Comparison of ENCODE assay signal across 20 mouse cellular contexts in the genomic region with DNA sequence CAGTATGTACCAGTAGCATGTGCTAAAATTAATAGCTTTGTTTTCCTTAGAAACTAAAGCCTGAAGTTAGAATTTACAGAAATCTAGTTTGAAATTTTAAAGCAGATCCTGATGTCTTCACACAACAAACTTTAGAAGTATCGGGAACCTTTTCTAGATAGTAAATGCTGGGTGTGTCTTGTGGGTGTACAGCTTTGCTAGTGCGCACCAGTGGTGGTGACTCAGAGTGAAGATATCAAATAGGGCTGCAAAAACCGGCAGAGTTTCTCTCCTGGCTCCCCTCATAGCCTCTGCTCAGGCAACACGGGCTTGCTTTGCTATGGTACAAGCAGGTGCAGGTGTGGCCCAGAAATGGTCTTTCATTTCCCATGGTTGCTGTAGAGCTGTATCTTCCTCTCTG.
"Had no signal": no experiment of that assay in that cellular context is flagged by ENCODE, and none has a peak within 500 bp of the region (broad histone marks: within the 10 kb centered on the region; RNA-seq: fewer than 3 reads in every experiment).

No protein-coding gene starts in this region.

- H3K9ac ChIP-seq: limb, embryonic 13.5 days; liver, embryonic 13.5 days; neural tube, embryonic 12.5 days; neural tube, embryonic 15.5 days; stomach, embryonic 15.5 days had no signal

- H3K9me3 ChIP-seq: limb, embryonic 13.5 days; liver, embryonic 13.5 days; neural tube, embryonic 12.5 days; neural tube, embryonic 15.5 days; stomach, embryonic 15.5 days had no signal

- H3K4me3 ChIP-seq: limb, embryonic 13.5 days; liver, embryonic 13.5 days; neural tube, embryonic 12.5 days; neural tube, embryonic 15.5 days; stomach, embryonic 15.5 days had no signal

- DNase-seq: kidney, adult 2 months; kidney, postnatal 4 days; left cerebral cortex, postnatal 4 days; liver; liver, embryonic 13.5 days; lung, adult 2 months; lung, postnatal 14 days; lung, postnatal 4 days; midbrain, embryonic 14.5 days; right cerebral cortex, adult 18-20 months; right cerebral cortex, postnatal 14 days; right cerebral cortex, postnatal 4 days had no signal

- H3K4me2 ChIP-seq: limb, embryonic 13.5 days; liver, embryonic 13.5 days; midbrain, embryonic 11.5 days; neural tube, embryonic 12.5 days; neural tube, embryonic 15.5 days; stomach, embryonic 15.5 days had no signal

- H3K27ac ChIP-seq: kidney, postnatal 0 days; limb, embryonic 13.5 days; liver, embryonic 13.5 days; neural tube, embryonic 12.5 days; neural tube, embryonic 15.5 days; stomach, embryonic 15.5 days had no signal

- H3K4me1 ChIP-seq: liver, embryonic 13.5 days; neural tube, embryonic 12.5 days; neural tube, embryonic 15.5 days; stomach, embryonic 15.5 days had no signal

- H3K36me3 ChIP-seq: limb, embryonic 13.5 days; neural tube, embryonic 12.5 days; neural tube, embryonic 15.5 days; stomach, embryonic 15.5 days had no signal

- ATAC-seq: hindbrain, embryonic 16.5 days; intestine, postnatal 0 days had no signal

- H3K27me3 ChIP-seq: limb, embryonic 13.5 days; liver, embryonic 13.5 days; neural tube, embryonic 12.5 days; neural tube, embryonic 15.5 days; stomach, embryonic 15.5 days had no signal
